Mouse (Mus musculus) CD4-positive, CD25-positive, alpha-beta regulatory T cell, adult 9 weeks (primary cell): ENCODE data around the gene Cerkl. TPM values are rescaled to one million over a fixed set of nuclear protein-coding genes. Genes with fewer than 3 reads are reported as not detected.

Experiments
- polyA plus RNA-seq: library from polyadenylated mRNA; unstranded; fragments of 100-300 nt; shearing (Covaris generic); gene quantifications from one replicate; pipeline ENCODE4 v1.2.1, GENCODE M21; 2017

Cerkl gene
- 12.9 TPM for polyA plus RNA-seq

GRCm38 (mm10) chr2:79456575-79457349, at the start of gene Cerkl, which contains the start of gene Neurod1:
TSS of gene Cerkl (minus strand) at chr2:79456785.
TSS of gene Neurod1 (minus strand) at chr2:79456751.

Other genes starting within 250 kb of the Cerkl start
- 261 TPM for gene Itga4, start 201.4 kb downstream of the Cerkl start, polyA plus RNA-seq
- not detected for gene Neurod1, start within 50 bp of the Cerkl start, polyA plus RNA-seq
- gene Itprid2, start 178.6 kb upstream of the Cerkl start, polyA plus RNA-seq: 2.2 TPM